Mouse (Mus musculus) intestine, embryonic 16.5 days (tissue): ENCODE data around the gene Zfp781. TPM values are rescaled to one million over a fixed set of nuclear protein-coding genes. Genes with fewer than 3 reads are reported as not detected.
"Not testable (repeated sequence)": the region's sequence is repeated elsewhere in the genome, so short reads cannot be mapped to it uniquely, and the experiment has no call there.

ENCODE experiments used
- ATAC-seq: fragments of 200-750 bp; cut with Nextera tagmentation; 2 replicates; pipeline ENCODE4 v1.8.0; 2017; ENCODE audit warnings: moderate TSS enrichment, moderate library complexity
- H3K27ac ChIP-seq: fragments of 300-500 bp; sonication (generic); 2 replicates; pipeline ENCODE4 v1.5.1; 2014; ENCODE audit warnings: mild to moderate bottlenecking, low read length
- H3K27me3 ChIP-seq: fragments of 300-500 bp; sonication (generic); replicated peaks from 2 replicates; pipeline ENCODE4 v1.6.1; 2014; ENCODE audit warnings: low read length, control low read depth, mixed read lengths; ENCODE audit not compliant: control insufficient read depth, insufficient read depth
- H3K36me3 ChIP-seq: fragments of 300-500 bp; sonication (generic); 2 replicates; pipeline ENCODE4 v1.6.1; 2014; ENCODE audit warnings: low read length, control low read depth; ENCODE audit not compliant: control insufficient read depth, insufficient read depth
- H3K4me1 ChIP-seq: fragments of 300-500 bp; sonication (generic); 2 replicates; pipeline ENCODE4 v1.6.1; 2014; ENCODE audit warnings: low read length, control low read depth, mixed read lengths; ENCODE audit not compliant: control insufficient read depth, insufficient read depth
- H3K4me2 ChIP-seq: fragments of 300-500 bp; sonication (generic); 2 replicates; pipeline ENCODE4 v1.6.1; 2014; ENCODE audit warnings: low read depth, low read length, control low read depth
- H3K4me3 ChIP-seq: fragments of 300-500 bp; sonication (generic); 2 replicates; pipeline ENCODE4 v1.5.1; 2014; ENCODE audit warnings: mild to moderate bottlenecking, low read length
- H3K9ac ChIP-seq: fragments of 300-500 bp; sonication (generic); 2 replicates; pipeline ENCODE4 v1.6.1; 2014; ENCODE audit warnings: low read depth, low read length
- H3K9me3 ChIP-seq: fragments of 300-500 bp; sonication (generic); 2 replicates; pipeline ENCODE4 v1.6.1; 2016; ENCODE audit warnings: low read length, control low read depth; ENCODE audit not compliant: control insufficient read depth
- WGBS: fragments of 180-500 bp; shearing (Covaris S2); extraction: QIAGEN DNeasy Blood & Tissue Kit; methylation state at CpG from one replicate; pipeline ENCODE4 v1.1.7; 2014; 5-methylcytosine and 5-hydroxymethylcytosine counted together
- polyA plus RNA-seq: library from polyadenylated mRNA; unstranded; fragments of >200 nt; fragmentation: Nextera tagmentation; extraction: Ambion mirVana; gene quantifications from 2 replicates; pipeline ENCODE4 v1.2.1, GENCODE M21; 2015

Gene Zfp781
- 2.2 and 2.6 TPM in 2 replicates for polyA plus RNA-seq

DNA sequence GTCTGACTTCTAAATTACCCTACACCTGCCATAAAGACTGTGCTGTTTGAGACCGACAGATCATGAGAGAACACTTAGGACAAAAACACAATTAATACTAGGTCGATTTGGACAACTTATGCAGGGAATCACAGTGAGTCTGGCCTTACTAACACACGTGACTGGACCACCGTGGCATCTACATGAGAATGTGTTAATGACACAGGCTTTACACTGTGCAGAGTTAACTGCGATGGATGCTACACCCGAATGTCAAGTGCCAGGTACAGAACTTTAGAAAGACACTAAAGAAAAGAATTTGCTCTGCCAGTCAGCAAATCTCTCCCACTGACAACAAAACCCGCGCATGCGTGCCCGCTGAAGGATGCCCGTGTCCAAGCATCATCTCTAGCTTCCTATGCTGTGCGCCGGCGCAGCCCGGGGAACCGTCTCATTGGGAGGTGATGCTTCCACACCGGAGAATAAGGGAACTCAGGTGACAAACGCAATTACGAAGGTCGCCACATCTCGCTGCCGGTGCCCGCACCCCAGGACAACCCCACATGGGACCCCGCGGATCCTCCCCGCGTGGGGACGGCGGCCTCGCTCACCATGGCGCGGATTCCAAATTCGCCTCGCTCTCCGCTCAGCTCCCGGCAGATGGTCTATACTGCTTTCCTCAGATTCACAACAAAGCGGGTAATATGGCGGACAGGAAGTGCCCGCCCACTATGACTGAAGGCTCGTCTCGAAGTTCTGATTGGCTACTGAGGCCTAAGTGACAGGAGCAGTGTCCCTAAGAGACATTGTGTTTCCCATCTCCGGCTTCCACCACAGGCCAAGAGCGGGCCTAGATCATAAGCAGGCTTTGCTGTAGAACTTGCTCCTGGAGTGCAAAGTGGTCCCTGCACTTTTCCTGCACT lies at the start of gene Zfp781:
TSS of gene Zfp781 (minus strand) at position 639 of the 902 bp plus-strand sequence.
- H3K27me3 ChIP-seq, H3K4me1 ChIP-seq, H3K36me3 ChIP-seq, H3K4me2 ChIP-seq, H3K9ac ChIP-seq, H3K27ac ChIP-seq, H3K9me3 ChIP-seq, H3K4me3 ChIP-seq: not testable (repeated sequence)
- peak; percentile 99 for ATAC-seq
- WGBS, result no CpG with 5 or more reads among the region's 43 CpGs

DNA sequence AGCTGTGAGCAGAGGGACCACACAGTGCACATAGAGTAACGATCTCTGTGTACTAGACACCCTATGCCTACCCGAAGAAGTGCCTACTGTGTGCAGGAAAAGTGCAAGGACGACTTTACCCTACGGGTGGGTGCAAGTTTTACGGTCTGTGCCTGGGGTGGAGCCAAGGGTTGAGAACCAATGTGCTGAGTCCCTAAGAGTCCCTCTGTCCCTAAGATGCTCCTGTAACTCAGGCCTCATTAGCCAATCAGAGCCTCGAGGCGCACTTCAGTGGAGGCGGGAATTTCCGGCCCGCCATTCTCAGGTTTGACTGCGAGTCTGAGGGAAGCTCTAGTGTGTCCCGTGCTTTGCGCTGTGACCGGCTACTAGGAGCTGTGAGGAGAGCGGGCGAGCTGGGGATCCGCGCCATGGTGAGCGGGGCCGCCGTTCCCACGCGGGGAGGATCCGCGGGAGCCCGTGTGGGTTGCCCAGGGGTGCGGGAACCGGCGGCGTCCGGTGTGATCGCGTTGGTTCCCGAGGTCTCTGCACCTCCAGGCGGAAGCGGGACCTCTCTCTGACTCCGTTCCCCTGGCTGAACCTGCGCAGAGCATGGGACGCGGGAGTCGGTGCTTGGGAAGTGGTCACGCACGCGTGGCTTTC lies 48.2 kb upstream of the Zfp781 start:
- not testable (repeated sequence) for H3K4me2 ChIP-seq, H3K27ac ChIP-seq, H3K36me3 ChIP-seq, ATAC-seq, H3K9me3 ChIP-seq, H3K9ac ChIP-seq, H3K4me3 ChIP-seq, H3K27me3 ChIP-seq, H3K4me1 ChIP-seq
- WGBS, result no CpG with 5 or more reads among the region's 44 CpGs

DNA sequence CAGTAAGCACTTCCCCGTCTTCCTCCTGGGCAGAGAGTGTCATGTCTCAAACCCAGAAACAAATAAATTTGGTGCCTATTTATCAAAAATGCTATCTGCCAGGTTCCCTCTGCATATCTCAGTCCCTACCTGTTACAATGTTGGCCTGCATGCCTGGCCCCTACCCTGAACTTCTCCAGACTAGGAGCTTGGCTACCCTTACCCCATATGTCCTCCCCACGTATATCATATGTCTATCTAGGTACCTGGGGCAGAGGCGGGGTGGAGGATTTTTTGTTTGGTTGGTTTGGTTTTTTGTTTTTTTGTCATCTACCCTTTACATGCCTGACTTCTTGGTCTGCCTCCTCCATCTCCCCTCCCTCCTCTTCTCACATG lies 451 bp upstream of the Zfp781 start:
- not testable (repeated sequence) for H3K4me2 ChIP-seq, H3K9ac ChIP-seq, H3K27ac ChIP-seq, H3K27me3 ChIP-seq, H3K4me1 ChIP-seq, H3K36me3 ChIP-seq, H3K9me3 ChIP-seq, H3K4me3 ChIP-seq
- WGBS, result no CpG with 5 or more reads among the region's 3 CpGs
- ATAC-seq, result peak; percentile 34

DNA sequence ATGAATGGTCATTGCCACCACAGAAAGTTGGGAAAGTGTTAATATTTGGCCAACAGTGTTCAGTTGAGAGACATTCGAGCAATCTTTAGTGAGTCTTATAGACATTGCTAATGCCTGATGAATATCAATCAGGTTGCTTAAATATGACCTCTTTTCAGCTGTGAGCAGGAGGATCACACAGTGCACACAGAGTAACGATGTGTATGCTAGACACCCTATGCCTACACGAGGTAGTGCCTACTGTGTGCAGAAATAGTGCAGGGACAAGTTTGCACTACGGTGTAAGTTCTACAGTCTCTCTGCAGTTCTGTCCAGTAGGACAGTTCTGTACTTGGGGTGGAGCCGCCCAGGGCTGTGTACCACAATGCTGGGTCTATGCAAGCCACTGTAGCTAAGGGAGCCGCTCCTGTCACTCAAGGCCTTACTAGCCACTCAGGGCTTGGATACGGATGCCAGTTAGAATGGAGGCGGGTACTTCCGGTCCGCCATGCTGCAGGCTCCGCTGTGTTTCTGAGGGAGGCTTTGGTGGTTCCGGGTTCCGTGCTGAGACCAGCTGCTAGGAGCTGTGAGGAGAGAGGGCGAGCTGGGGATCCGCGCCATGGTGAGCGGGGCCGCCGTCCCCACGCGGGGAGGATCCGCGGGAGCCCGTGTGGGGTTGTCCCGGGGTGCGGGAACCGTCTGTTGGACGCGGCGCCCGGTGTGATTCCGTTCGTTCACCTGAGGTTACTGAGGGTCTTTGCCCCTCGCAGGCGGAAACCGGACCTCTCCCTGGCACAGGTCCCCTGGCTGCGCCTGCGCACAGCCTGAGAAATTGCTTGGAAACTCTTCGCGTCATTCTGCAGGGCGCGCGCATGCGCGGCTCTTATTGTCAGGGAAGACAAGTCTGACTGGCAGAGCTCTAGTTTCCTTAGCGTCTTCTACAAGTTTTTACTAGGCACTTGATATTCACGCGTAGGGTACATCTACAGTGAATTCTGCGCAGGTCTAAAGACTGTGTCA lies 66.6 kb downstream of the Zfp781 start, which contains the start of gene Gm32687:
TSS of gene Gm32687 (plus strand) at position 526 of the 999 bp plus-strand sequence.
- H3K4me1 ChIP-seq, result not testable (repeated sequence)

More for the DNA sequence above, 66.6 kb downstream of the Zfp781 start, which contains the start of gene Gm32687:
- not testable (repeated sequence) for H3K27me3 ChIP-seq, H3K4me2 ChIP-seq, H3K9ac ChIP-seq, H3K27ac ChIP-seq, H3K4me3 ChIP-seq, H3K36me3 ChIP-seq, H3K9me3 ChIP-seq
- peak; percentile 100 for ATAC-seq
- WGBS, result 23% methylated on average over 4 of the region's 49 CpGs

Other genes starting within 250 kb of the Zfp781 start
- 9.6 and 11.3 TPM in 2 replicates for gene Zfp433, start 225.7 kb downstream of the Zfp781 start, polyA plus RNA-seq
- 6.0 TPM in 2 replicates for gene Gm3055, start 159.3 kb downstream of the Zfp781 start, polyA plus RNA-seq
- gene Gm4767, start 118.3 kb downstream of the Zfp781 start, polyA plus RNA-seq, result 2.3 and 2.8 TPM in 2 replicates
- gene Gm32687, start 66.5 kb downstream of the Zfp781 start, polyA plus RNA-seq, result 5.8 and 6.9 TPM in 2 replicates
- gene Zfp873, start 117.6 kb upstream of the Zfp781 start, polyA plus RNA-seq, result 9.2 and 10.7 TPM in 2 replicates
- gene BC024063, start 152.9 kb upstream of the Zfp781 start, polyA plus RNA-seq, result 2.5 and 3.5 TPM in 2 replicates
- gene AU041133, start 197.5 kb upstream of the Zfp781 start, polyA plus RNA-seq, result 4.3 and 4.4 TPM in 2 replicates